Mouse (Mus musculus): Measurements from ENCODE around the gene Hadha. TPM values are rescaled to one million over a fixed set of nuclear protein-coding genes. Genes with fewer than 3 reads are reported as not detected.

Gene Hadha
- polyA plus RNA-seq, 1 experiment from 2014 or later, result 123 TPM

DNA sequence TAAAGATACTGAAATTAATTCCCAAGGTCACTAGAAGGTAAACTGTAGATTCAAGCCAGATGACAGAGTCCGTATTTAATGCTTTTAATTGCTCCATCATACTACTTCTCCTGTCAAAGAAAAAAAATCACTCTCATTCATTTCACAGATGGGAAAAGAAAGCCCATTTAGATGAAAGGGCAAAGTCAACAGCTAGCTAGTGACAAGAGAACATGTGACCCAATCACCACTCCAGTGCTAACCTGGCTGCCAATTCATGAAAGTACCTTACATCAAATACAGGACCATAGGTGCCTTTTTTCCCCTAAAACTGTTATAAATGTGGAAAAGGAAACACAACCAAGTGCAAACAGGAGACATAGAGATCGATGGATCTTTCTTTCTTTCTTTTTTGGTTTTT lies 1.7 kb downstream of the Hadha start:
- Histone ChIP-seq H3K27ac (replicated peaks) (no peak overlapping the region), H3K4me3 (replicated peaks) (no peak overlapping the region), H3K27me3 (no peaks in the 10 kb centered on the region), H3K4me1 (peaks cover 9% of the 10 kb centered on the region; the same call in 1 of the 2 replicates), H3K9ac (no peak overlapping the region), H3K9me3 (replicated peaks) (no peaks in the 10 kb centered on the region), H3K36me3 (peaks cover 3% of the 10 kb centered on the region; the same call in 1 of the 2 replicates), H3K4me2 (replicated peaks) (no peak overlapping the region)
- 82% methylated on average over 2 of the region's 2 CpGs for WGBS
- ATAC-seq (ENCODE audit: insufficient number of reproducible peaks, low FRiP score, low TSS enrichment, low read depth), result no peak

- H3K4me1 ChIP-seq, result peaks cover 9% of the 10 kb centered on the region; the same call in 1 of the 2 replicates
- H3K9ac ChIP-seq, result no peak overlapping the region
- no peak for ATAC-seq (ENCODE audit: insufficient number of reproducible peaks, low FRiP score, low TSS enrichment, low read depth)
- no peaks in the 10 kb centered on the region for H3K9me3 ChIP-seq (replicated peaks)
- no peak overlapping the region for H3K27ac ChIP-seq (replicated peaks)
- no peak overlapping the region for H3K4me2 ChIP-seq (replicated peaks)
- no peaks in the 10 kb centered on the region for H3K27me3 ChIP-seq
- H3K36me3 ChIP-seq, result peaks cover 3% of the 10 kb centered on the region; the same call in 1 of the 2 replicates
- whole genome bisulfite sequencing, result 76% methylated on average over 1 of the region's 1 CpGs
- no peak overlapping the region for H3K4me3 ChIP-seq (replicated peaks)
Measured at GRCm38 (mm10) chr5:30152413-30152812, 2.5 kb downstream of the Hadha start.

DNA sequence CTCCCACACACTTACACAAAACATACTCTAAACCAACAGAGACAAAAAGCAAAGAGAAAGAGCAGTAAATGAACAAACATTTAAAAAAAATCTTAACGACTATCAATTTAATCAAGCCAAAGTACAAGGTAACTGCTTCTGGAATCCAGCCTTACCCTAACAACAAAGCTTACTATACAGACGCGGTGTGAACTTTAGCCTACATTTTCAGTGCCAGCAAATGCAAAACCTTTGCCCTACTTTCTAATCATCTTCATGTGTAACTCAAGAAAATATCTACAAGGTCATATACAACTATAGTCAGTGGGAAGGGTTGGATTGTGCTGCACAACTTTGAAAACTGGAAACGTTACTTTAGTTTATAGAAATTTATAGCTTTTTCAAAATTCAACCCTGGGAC lies 3.0 kb downstream of the Hadha start:
- no peak overlapping the region for H3K4me2 ChIP-seq (replicated peaks)
- no peak overlapping the region for H3K27ac ChIP-seq (replicated peaks)
- no peak overlapping the region for H3K9ac ChIP-seq
- no peak overlapping the region for H3K4me3 ChIP-seq (replicated peaks)
- WGBS, result 66% methylated on average over 4 of the region's 4 CpGs
- H3K36me3 ChIP-seq, result peaks cover 3% of the 10 kb centered on the region; the same call in 1 of the 2 replicates
- H3K9me3 ChIP-seq (replicated peaks), result no peaks in the 10 kb centered on the region
- no peak for ATAC-seq (ENCODE audit: insufficient number of reproducible peaks, low FRiP score, low TSS enrichment, low read depth)
- no peaks in the 10 kb centered on the region for H3K27me3 ChIP-seq
- H3K4me1 ChIP-seq, result peaks cover 9% of the 10 kb centered on the region; the same call in 1 of the 2 replicates

- Histone ChIP-seq H3K27me3 (no peaks in the 10 kb centered on the region), H3K4me2 (replicated peaks) (no peak overlapping the region), H3K9me3 (replicated peaks) (no peaks in the 10 kb centered on the region), H3K27ac (replicated peaks) (no peak overlapping the region), H3K4me1 (0 out of 2 replicates have a peak, but pooled peaks cover 2% of the 10 kb centered on the region), H3K4me3 (replicated peaks) (no peak overlapping the region), H3K36me3 (peaks cover 29% of the 10 kb centered on the region), H3K9ac (no peak overlapping the region)
- WGBS, result 85% methylated on average over 5 of the region's 5 CpGs
- ATAC-seq (ENCODE audit: insufficient number of reproducible peaks, low FRiP score, low TSS enrichment, low read depth), result no peak
Measured at GRCm38 (mm10) chr5:30148133-30148920, 6.6 kb downstream of the Hadha start.

DNA sequence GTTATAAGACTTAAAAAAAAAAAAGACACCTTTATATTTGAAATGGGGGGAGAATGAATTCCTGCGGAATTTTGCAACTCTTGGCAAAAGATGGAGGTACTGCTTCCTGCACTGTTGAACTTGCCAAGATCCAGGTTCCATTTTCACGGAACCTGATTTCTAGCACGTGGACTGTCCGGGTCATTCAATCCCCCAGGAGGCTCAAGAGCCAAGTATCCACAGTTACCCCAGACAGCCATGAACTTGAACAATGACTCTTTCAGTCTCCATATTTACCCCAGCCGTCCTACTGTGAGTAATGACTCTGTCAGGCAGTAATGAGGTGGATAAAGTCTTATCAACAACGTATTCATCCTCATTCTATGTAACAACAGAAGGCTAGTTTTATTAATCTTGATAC lies 8.4 kb downstream of the Hadha start:
- 90% methylated on average over 6 of the region's 6 CpGs for WGBS
- Histone ChIP-seq H3K36me3 (peaks cover 46% of the 10 kb centered on the region), H3K4me3 (replicated peaks) (no peak overlapping the region), H3K4me1 (no peaks in the 10 kb centered on the region), H3K27ac (replicated peaks) (no peak overlapping the region), H3K9ac (no peak overlapping the region), H3K4me2 (replicated peaks) (no peak overlapping the region), H3K9me3 (replicated peaks) (no peaks in the 10 kb centered on the region), H3K27me3 (no peaks in the 10 kb centered on the region)
- ATAC-seq (ENCODE audit: insufficient number of reproducible peaks, low FRiP score, low TSS enrichment, low read depth), result no peak

- Histone ChIP-seq H3K9me3 (replicated peaks) (no peaks in the 10 kb centered on the region), H3K4me1 (no peaks in the 10 kb centered on the region), H3K9ac (no peak overlapping the region), H3K4me3 (replicated peaks) (no peak overlapping the region), H3K27me3 (no peaks in the 10 kb centered on the region), H3K36me3 (peaks cover 83% of the 10 kb centered on the region), H3K4me2 (replicated peaks) (no peak overlapping the region), H3K27ac (replicated peaks) (no peak overlapping the region)
- WGBS, result 85% methylated on average over 4 of the region's 4 CpGs
- no peak for ATAC-seq (ENCODE audit: insufficient number of reproducible peaks, low FRiP score, low TSS enrichment, low read depth)
Measured at GRCm38 (mm10) chr5:30138193-30138592, 16.8 kb downstream of the Hadha start.

- Histone ChIP-seq H3K4me3 (replicated peaks) (no peak overlapping the region), H3K9me3 (replicated peaks) (no peaks in the 10 kb centered on the region), H3K36me3 (peaks cover 81% of the 10 kb centered on the region), H3K9ac (no peak overlapping the region), H3K4me2 (replicated peaks) (no peak overlapping the region), H3K4me1 (no peaks in the 10 kb centered on the region), H3K27ac (replicated peaks) (no peak overlapping the region), H3K27me3 (no peaks in the 10 kb centered on the region)
- no peak for ATAC-seq (ENCODE audit: insufficient number of reproducible peaks, low FRiP score, low TSS enrichment, low read depth)
- 90% methylated on average over 9 of the region's 9 CpGs for WGBS
Measured at GRCm38 (mm10) chr5:30137271-30137670, 17.7 kb downstream of the Hadha start.

GRCm38 (mm10) chr5:30135711-30136231 lies 19.2 kb downstream of the Hadha start:
- no peak overlapping the region for H3K4me3 ChIP-seq (replicated peaks)
- no peaks in the 10 kb centered on the region for H3K27me3 ChIP-seq
- peaks cover 80% of the 10 kb centered on the region for H3K36me3 ChIP-seq
- H3K9ac ChIP-seq, result no peak overlapping the region
- no peak overlapping the region for H3K27ac ChIP-seq (replicated peaks)
- 90% methylated on average over 11 of the region's 11 CpGs for WGBS
- no peak for ATAC-seq (ENCODE audit: insufficient number of reproducible peaks, low FRiP score, low TSS enrichment, low read depth)
- H3K4me1 ChIP-seq, result no peaks in the 10 kb centered on the region
- H3K4me2 ChIP-seq (replicated peaks), result no peak overlapping the region
- H3K9me3 ChIP-seq (replicated peaks), result no peaks in the 10 kb centered on the region

- H3K9me3 ChIP-seq (replicated peaks), result no peaks in the 10 kb centered on the region
- H3K27ac ChIP-seq (replicated peaks), result no peak overlapping the region
- no peak overlapping the region for H3K4me2 ChIP-seq (replicated peaks)
- no peak for ATAC-seq (ENCODE audit: insufficient number of reproducible peaks, low FRiP score, low TSS enrichment, low read depth)
- no peaks in the 10 kb centered on the region for H3K27me3 ChIP-seq
- no peak overlapping the region for H3K9ac ChIP-seq
- peaks cover 80% of the 10 kb centered on the region for H3K36me3 ChIP-seq
- WGBS, result 96% methylated on average over 2 of the region's 2 CpGs
- no peaks in the 10 kb centered on the region for H3K4me1 ChIP-seq
- no peak overlapping the region for H3K4me3 ChIP-seq (replicated peaks)
Measured at GRCm38 (mm10) chr5:30132173-30132572, 22.8 kb downstream of the Hadha start.

GRCm38 (mm10) chr5:30131246-30131645 lies 23.7 kb downstream of the Hadha start:
- no peak for ATAC-seq (ENCODE audit: insufficient number of reproducible peaks, low FRiP score, low TSS enrichment, low read depth)
- Histone ChIP-seq H3K27ac (replicated peaks) (no peak overlapping the region), H3K36me3 (peaks cover 84% of the 10 kb centered on the region), H3K9me3 (replicated peaks) (no peaks in the 10 kb centered on the region), H3K9ac (no peak overlapping the region), H3K4me1 (no peaks in the 10 kb centered on the region), H3K27me3 (no peaks in the 10 kb centered on the region), H3K4me2 (replicated peaks) (no peak overlapping the region), H3K4me3 (replicated peaks) (no peak overlapping the region)
- 89% methylated on average over 4 of the region's 4 CpGs for WGBS

- Histone ChIP-seq H3K4me2 (replicated peaks) (no peak overlapping the region), H3K27me3 (no peaks in the 10 kb centered on the region), H3K4me1 (no peaks in the 10 kb centered on the region), H3K4me3 (replicated peaks) (no peak overlapping the region), H3K9ac (no peak overlapping the region), H3K9me3 (replicated peaks) (no peaks in the 10 kb centered on the region), H3K36me3 (peaks cover 84% of the 10 kb centered on the region), H3K27ac (replicated peaks) (no peak overlapping the region)
- no peak for ATAC-seq (ENCODE audit: insufficient number of reproducible peaks, low FRiP score, low TSS enrichment, low read depth)
- 93% methylated on average over 6 of the region's 6 CpGs for WGBS
Measured at GRCm38 (mm10) chr5:30128680-30129079, 26.3 kb downstream of the Hadha start.

All from embryonic facial prominence, embryonic 15.5 days (tissue).